Mouse (Mus musculus) thymus, adult 2 months (tissue): ENCODE data around the gene Agap3.

Experiments used
- CTCF ChIP-seq: fragments of 200-500 bp; IDR thresholded peaks from 2 replicates; pipeline ENCODE4 v1.5.1; 2012; ENCODE audit warnings: mild to moderate bottlenecking, control low read depth, low read length, moderate library complexity, borderline replicate concordance; ENCODE audit not compliant: control insufficient read depth, poor library complexity, insufficient read depth; ENCODE audit errors: extremely low read depth
- POLR2A ChIP-seq: fragments of 200-500 bp; IDR thresholded peaks from 2 replicates; pipeline ENCODE4 v1.6.1; 2012; ENCODE audit warnings: mild to moderate bottlenecking, low read length, control low read depth, moderate library complexity; ENCODE audit not compliant: control insufficient read depth, poor library complexity, insufficient read depth; ENCODE audit errors: extremely low read depth

DNA sequence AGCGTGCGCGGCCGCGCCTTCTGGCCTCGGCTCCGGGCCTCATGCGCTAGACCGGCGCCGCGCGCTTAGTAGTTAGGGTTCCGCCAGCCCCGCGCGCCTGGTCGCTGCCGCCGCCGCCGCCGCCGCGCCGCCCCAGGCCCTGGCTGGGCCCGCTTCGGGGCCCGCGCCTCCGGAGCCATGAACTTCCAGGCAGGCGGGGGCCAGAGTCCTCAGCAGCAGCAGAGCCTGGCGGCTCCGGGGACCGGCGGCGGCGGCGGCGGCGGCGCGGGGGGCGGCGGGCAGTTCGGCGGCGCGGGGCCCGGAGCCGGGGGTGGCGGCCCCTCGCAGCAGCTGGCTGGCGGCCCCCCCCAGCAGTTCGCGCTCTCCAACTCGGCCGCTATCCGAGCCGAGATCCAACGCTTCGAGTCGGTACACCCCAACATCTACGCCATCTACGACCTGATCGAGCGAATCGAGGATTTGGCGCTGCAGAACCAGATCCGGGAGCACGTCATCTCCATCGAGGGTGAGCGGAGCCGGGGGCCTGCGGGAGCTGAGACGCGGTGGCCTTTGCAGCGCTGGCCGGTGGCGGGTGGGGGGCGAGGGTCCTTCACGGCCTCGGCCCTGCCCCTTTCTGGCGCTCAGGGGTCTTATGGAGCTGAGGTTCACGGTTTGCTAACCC, at the start of gene Agap3:
- TF ChIP-seq CTCF (no peak), POLR2A (no peak)
